Mouse (Mus musculus): ENCODE results near the gene Zfp385b. TPM values are rescaled to one million over a fixed set of nuclear protein-coding genes. Genes with fewer than 3 reads are reported as not detected.

The Zfp385b gene
- polyA plus RNA-seq, 1 experiment from 2014 or later, result 2.5 TPM

DNA sequence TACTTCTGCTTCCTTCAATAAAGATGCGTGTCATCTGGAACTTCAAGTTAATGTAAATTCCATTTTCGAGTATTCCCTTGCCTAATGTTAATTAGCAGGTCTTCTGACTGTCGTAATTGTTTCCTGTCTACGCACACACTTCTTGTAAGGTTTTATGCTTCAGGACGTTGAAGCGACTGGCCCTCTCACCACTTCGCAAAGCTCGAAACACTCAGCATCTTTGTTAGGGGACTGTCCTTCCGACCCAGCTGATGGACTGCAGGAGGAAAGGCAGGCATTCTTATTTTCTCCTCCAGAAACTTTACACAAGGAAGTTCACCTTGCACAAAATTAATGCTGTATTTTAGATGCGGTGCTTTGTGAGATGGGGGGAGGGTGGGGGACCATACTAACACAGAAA, 400.0 kb downstream of the Zfp385b start:
- Histone ChIP-seq H3K9ac (ENCODE audit: low read depth, low read length) (no peak overlapping the region), H3K4me1 (replicated peaks; ENCODE audit: control insufficient read depth, insufficient read depth, low read length) (no peaks in the 10 kb centered on the region), H3K9me3 (ENCODE audit: control insufficient read depth, low read length) (no peaks in the 10 kb centered on the region), H3K27me3 (ENCODE audit: control insufficient read depth, insufficient read depth, low read length) (no peaks in the 10 kb centered on the region), H3K27ac (ENCODE audit: low read depth, low read length) (no peak overlapping the region), H3K4me2 (replicated peaks; ENCODE audit: low read depth, low read length) (no peak overlapping the region), H3K36me3 (ENCODE audit: control insufficient read depth, insufficient read depth, low read length) (no peaks in the 10 kb centered on the region), H3K4me3 (ENCODE audit: low read depth, low read length) (no peak overlapping the region)
- WGBS, result 73% methylated on average over 10 of the region's 10 CpGs
- DNase-seq (ENCODE audit: low spot score) (no peak), ATAC-seq (ENCODE audit: low FRiP score) (no peak)

DNA sequence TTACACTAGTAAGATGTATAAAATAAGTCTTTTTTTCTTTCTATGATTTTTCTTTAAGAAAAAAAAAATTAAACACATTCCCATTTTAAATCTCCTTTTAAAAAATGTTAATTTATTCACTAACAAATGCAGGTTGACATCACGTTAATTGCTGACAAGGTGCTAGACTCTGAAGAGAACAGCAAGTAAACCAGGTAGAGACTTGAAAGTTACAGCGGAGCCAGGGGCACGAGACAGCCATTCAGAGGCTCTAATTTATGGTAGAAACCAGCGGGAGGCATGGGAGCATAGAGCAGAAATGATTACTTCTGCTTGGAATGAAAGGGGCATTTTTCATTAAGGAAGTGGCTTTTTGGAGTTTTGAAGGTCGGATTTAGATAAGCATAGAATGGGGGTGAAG, 401.4 kb downstream of the Zfp385b start:
- no peak overlapping the region for H3K4me2 ChIP-seq (replicated peaks; ENCODE audit: low read depth, low read length)
- H3K36me3 ChIP-seq (ENCODE audit: control insufficient read depth, insufficient read depth, low read length), result no peaks in the 10 kb centered on the region
- H3K9me3 ChIP-seq (ENCODE audit: control insufficient read depth, low read length), result no peaks in the 10 kb centered on the region
- H3K9ac ChIP-seq (ENCODE audit: low read depth, low read length), result no peak overlapping the region
- no peaks in the 10 kb centered on the region for H3K4me1 ChIP-seq (replicated peaks; ENCODE audit: control insufficient read depth, insufficient read depth, low read length)
- DNase-seq (ENCODE audit: low spot score) (no peak), ATAC-seq (ENCODE audit: low FRiP score) (no peak)
- no peak overlapping the region for H3K4me3 ChIP-seq (ENCODE audit: low read depth, low read length)
- 61% methylated on average over 5 of the region's 5 CpGs for WGBS
- H3K27ac ChIP-seq (ENCODE audit: low read depth, low read length), result no peak overlapping the region
- H3K27me3 ChIP-seq (ENCODE audit: control insufficient read depth, insufficient read depth, low read length), result no peaks in the 10 kb centered on the region

DNA sequence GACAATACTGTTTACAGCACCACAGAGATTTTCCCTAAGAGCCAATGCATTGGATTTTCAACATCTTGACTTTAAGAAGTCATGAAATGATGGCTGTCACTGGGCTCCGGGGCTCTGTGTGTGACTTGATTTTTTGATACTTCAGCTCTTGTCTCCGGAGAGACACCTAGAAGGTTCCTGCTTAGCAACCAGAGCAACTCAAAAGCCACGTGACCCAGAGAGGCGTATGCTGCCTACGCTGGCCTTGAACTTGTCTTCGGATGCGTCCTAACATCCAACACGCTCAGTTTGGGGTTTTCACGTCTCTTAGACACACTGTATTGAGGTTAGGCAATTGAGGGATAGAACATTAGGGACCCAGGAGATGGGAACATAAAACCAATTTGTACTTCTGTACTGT, 407.3 kb downstream of the Zfp385b start:
- DNase-seq (ENCODE audit: low spot score) (no peak), ATAC-seq (ENCODE audit: low FRiP score) (no peak)
- 85% methylated on average over 9 of the region's 9 CpGs for WGBS
- no peaks in the 10 kb centered on the region for H3K4me1 ChIP-seq (replicated peaks; ENCODE audit: control insufficient read depth, insufficient read depth, low read length)
- no peaks in the 10 kb centered on the region for H3K36me3 ChIP-seq (ENCODE audit: control insufficient read depth, insufficient read depth, low read length)
- no peaks in the 10 kb centered on the region for H3K27me3 ChIP-seq (ENCODE audit: control insufficient read depth, insufficient read depth, low read length)
- H3K4me2 ChIP-seq (replicated peaks; ENCODE audit: low read depth, low read length), result no peak overlapping the region
- H3K9ac ChIP-seq (ENCODE audit: low read depth, low read length), result no peak overlapping the region
- no peaks in the 10 kb centered on the region for H3K9me3 ChIP-seq (ENCODE audit: control insufficient read depth, low read length)
- H3K27ac ChIP-seq (ENCODE audit: low read depth, low read length), result no peak overlapping the region
- no peak overlapping the region for H3K4me3 ChIP-seq (ENCODE audit: low read depth, low read length)

DNA sequence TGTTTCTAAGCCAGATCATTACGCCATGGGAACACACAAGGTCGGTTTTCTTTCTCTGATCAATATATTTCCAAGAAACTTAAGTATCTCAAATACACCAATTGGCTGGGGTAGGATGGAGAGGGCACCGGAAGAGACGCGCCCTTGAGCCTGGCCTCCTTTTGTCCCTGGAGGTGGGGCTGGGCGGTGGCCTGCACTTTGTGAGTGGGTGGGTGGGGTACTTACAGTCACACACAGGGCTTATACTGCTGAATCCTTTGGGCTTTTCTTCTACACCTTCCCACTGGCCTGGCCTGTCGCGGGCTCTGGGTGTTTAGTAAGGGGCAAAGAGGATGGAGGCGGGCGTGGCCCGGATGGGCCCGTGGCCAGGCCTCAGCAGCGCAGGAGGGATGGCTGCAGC, 407.8 kb downstream of the Zfp385b start:
- ATAC-seq (ENCODE audit: low FRiP score) (no peak), DNase-seq (ENCODE audit: low spot score) (no peak)
- no peak overlapping the region for H3K4me2 ChIP-seq (replicated peaks; ENCODE audit: low read depth, low read length)
- WGBS, result 84% methylated on average over 13 of the region's 13 CpGs
- H3K4me3 ChIP-seq (ENCODE audit: low read depth, low read length), result no peak overlapping the region
- H3K36me3 ChIP-seq (ENCODE audit: control insufficient read depth, insufficient read depth, low read length), result no peaks in the 10 kb centered on the region
- H3K27me3 ChIP-seq (ENCODE audit: control insufficient read depth, insufficient read depth, low read length), result no peaks in the 10 kb centered on the region
- H3K9me3 ChIP-seq (ENCODE audit: control insufficient read depth, low read length), result no peaks in the 10 kb centered on the region
- no peak overlapping the region for H3K9ac ChIP-seq (ENCODE audit: low read depth, low read length)
- no peak overlapping the region for H3K27ac ChIP-seq (ENCODE audit: low read depth, low read length)
- no peaks in the 10 kb centered on the region for H3K4me1 ChIP-seq (replicated peaks; ENCODE audit: control insufficient read depth, insufficient read depth, low read length)

DNA sequence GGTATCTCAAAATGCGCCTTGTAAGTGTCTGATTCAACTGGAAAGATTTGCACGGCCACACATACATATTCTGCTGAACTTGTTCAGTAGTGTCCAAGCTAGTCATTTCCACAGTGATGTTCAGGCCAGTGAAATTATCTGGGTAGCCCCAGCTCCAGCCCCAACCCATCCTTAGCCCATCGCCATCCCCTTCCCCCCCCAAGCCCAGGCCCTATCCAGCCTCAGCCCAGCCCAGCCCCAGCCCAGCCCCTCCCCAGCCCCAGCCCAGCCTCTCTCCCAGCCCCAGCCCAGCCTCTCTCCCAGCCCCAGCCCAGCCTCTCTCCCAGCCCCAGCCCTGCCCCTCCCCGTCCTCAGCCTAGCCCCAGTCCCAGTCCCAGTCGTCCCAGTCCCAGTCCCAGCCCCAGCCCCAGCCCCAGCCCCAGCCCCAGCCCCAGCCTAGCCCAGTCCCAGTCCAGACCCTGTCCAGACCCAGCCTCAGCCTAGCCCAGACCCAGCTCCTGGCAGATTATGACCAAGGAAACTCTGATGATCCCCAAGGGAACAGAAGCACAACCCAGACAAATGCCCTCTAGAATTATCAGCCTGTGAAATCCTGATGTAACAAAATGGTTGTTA, 409.8 kb downstream of the Zfp385b start:
- Histone ChIP-seq H3K27me3 (ENCODE audit: control insufficient read depth, insufficient read depth, low read length) (no peaks in the 10 kb centered on the region), H3K9me3 (ENCODE audit: control insufficient read depth, low read length) (no peaks in the 10 kb centered on the region), H3K4me1 (replicated peaks; ENCODE audit: control insufficient read depth, insufficient read depth, low read length) (no peaks in the 10 kb centered on the region), H3K4me2 (replicated peaks; ENCODE audit: low read depth, low read length) (no peak overlapping the region), H3K36me3 (ENCODE audit: control insufficient read depth, insufficient read depth, low read length) (no peaks in the 10 kb centered on the region), H3K27ac (ENCODE audit: low read depth, low read length) (no peak overlapping the region), H3K4me3 (ENCODE audit: low read depth, low read length) (no peak overlapping the region), H3K9ac (ENCODE audit: low read depth, low read length) (no peak overlapping the region)
- 52% methylated on average over 5 of the region's 5 CpGs for WGBS
- DNase-seq (ENCODE audit: low spot score), result no peak
- ATAC-seq (ENCODE audit: low FRiP score), result peak; percentile 64

DNA sequence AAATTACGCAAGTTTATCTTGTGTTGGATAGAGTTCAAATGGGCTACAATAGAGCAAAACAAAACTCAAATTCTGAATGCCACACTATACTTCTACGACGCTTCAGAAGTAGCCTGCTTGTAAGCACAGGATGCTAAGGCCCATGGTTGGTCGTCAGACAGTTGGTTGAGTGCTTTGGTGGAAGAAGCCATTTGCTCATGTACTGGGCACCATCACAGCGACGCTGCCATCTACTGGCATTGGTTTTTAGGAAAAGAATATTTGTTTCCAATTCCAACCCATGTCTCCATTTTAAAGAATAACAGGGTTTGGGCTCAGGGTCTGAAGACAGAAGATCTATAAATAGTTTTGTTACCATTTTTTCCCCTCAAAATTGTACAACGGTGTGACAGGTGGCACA, 410.5 kb downstream of the Zfp385b start:
- no peak overlapping the region for H3K9ac ChIP-seq (ENCODE audit: low read depth, low read length)
- H3K4me2 ChIP-seq (replicated peaks; ENCODE audit: low read depth, low read length), result no peak overlapping the region
- no peak overlapping the region for H3K4me3 ChIP-seq (ENCODE audit: low read depth, low read length)
- no peaks in the 10 kb centered on the region for H3K9me3 ChIP-seq (ENCODE audit: control insufficient read depth, low read length)
- 68% methylated on average over 7 of the region's 7 CpGs for WGBS
- DNase-seq (ENCODE audit: low spot score) (peak; percentile 16), ATAC-seq (ENCODE audit: low FRiP score) (no peak)
- no peaks in the 10 kb centered on the region for H3K27me3 ChIP-seq (ENCODE audit: control insufficient read depth, insufficient read depth, low read length)
- no peak overlapping the region for H3K27ac ChIP-seq (ENCODE audit: low read depth, low read length)
- H3K4me1 ChIP-seq (replicated peaks; ENCODE audit: control insufficient read depth, insufficient read depth, low read length), result no peaks in the 10 kb centered on the region
- H3K36me3 ChIP-seq (ENCODE audit: control insufficient read depth, insufficient read depth, low read length), result no peaks in the 10 kb centered on the region

DNA sequence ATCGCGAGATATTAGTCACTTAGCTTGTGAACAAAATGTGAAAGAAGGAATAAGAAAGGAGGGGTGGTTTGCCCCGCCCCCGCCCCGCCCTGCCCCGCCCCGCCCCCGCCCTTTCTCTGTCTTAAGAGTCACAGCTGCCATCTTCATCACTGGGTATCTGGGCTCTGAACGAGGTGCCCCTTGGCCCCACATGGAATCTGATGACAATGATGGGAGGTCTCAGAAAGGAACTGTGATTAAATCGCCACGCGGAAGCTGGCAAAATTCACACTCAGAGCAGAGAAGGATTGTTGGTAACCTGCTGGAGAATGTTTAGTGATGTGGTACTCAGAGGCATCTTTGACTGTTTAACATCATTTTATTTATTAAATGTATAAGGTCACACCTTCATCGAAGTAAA, 417.1 kb downstream of the Zfp385b start:
- no peaks in the 10 kb centered on the region for H3K36me3 ChIP-seq (ENCODE audit: control insufficient read depth, insufficient read depth, low read length)
- no peaks in the 10 kb centered on the region for H3K4me1 ChIP-seq (replicated peaks; ENCODE audit: control insufficient read depth, insufficient read depth, low read length)
- no peaks in the 10 kb centered on the region for H3K9me3 ChIP-seq (ENCODE audit: control insufficient read depth, low read length)
- H3K4me2 ChIP-seq (replicated peaks; ENCODE audit: low read depth, low read length), result peak overlapping the region; percentile 35
- no peak overlapping the region for H3K4me3 ChIP-seq (ENCODE audit: low read depth, low read length)
- H3K9ac ChIP-seq (ENCODE audit: low read depth, low read length), result no peak overlapping the region
- ATAC-seq (ENCODE audit: low FRiP score) (peak; percentile 57), DNase-seq (ENCODE audit: low spot score) (peak; percentile 10)
- WGBS, result 26% methylated on average over 13 of the region's 13 CpGs
- no peaks in the 10 kb centered on the region for H3K27me3 ChIP-seq (ENCODE audit: control insufficient read depth, insufficient read depth, low read length)
- no peak overlapping the region for H3K27ac ChIP-seq (ENCODE audit: low read depth, low read length)

DNA sequence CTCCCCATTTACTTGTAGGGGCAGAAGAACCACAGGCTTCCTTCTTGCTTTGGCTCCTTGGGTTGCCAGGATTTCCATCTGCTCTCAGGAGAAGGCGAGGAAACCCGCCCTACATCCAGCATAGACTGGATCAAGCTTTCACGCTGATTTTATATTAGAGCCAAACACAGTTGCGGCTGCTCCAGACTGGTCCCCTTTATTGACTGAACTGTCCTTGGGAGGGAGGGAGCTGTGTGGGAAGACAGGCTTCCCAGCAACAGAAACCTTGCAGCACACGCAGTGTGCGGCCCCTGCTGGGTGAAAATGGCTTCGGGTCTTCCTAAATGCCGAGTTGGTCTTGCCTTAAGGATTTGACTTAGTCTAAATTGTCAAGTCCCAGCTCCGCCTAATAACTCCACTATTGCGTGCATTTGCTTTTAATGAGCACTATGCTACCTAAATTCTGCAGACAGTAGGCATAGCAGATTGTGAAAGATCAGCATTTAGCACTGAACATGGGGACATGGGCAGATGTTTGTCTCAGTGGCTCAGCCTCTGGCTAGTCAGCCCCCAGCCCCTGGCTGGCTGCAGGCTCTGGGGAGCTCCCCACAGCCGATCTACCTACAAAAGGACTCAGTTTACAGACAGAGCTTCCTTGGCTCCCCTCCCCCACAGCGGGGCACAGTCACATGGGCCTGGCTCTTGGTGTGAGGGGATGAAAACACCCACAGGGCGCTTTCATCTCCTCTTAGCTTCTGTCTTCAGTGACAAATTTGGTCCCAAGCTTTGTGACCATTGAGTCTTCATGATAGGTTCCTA, 417.8 kb downstream of the Zfp385b start:
- Histone ChIP-seq H3K4me2 (replicated peaks; ENCODE audit: low read depth, low read length) (peak overlapping the region; percentile 35), H3K9ac (ENCODE audit: low read depth, low read length) (no peak overlapping the region), H3K9me3 (ENCODE audit: control insufficient read depth, low read length) (no peaks in the 10 kb centered on the region), H3K4me1 (replicated peaks; ENCODE audit: control insufficient read depth, insufficient read depth, low read length) (no peaks in the 10 kb centered on the region), H3K4me3 (ENCODE audit: low read depth, low read length) (peak overlapping the region; percentile 3; the same call in 1 of the 2 replicates), H3K36me3 (ENCODE audit: control insufficient read depth, insufficient read depth, low read length) (no peaks in the 10 kb centered on the region), H3K27ac (ENCODE audit: low read depth, low read length) (no peak overlapping the region), H3K27me3 (ENCODE audit: control insufficient read depth, insufficient read depth, low read length) (no peaks in the 10 kb centered on the region)
- DNase-seq (ENCODE audit: low spot score) (peak; percentile 57), ATAC-seq (ENCODE audit: low FRiP score) (peak; percentile 77)
- 6% methylated on average over 13 of the region's 13 CpGs for WGBS

DNA sequence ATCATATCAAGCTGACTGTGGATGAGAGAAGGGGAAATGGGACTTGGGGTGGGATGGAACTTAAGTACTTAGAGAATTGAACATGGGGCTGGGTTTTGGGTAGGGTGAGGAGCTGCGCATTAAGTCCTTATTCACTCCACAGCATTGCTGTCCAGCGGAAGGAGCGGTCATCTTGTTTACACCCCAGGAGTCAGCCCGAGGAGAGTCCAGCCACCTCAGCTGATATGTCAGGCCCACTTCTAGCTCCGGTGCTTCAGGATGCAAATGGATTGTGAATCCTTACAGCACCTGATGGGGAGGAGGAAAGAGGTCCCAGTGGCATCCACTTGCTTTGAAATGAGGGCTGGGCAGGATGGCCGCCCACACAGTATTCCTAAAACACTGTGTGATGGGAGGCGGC, 425.6 kb downstream of the Zfp385b start:
- no peaks in the 10 kb centered on the region for H3K4me1 ChIP-seq (replicated peaks; ENCODE audit: control insufficient read depth, insufficient read depth, low read length)
- no peak overlapping the region for H3K4me2 ChIP-seq (replicated peaks; ENCODE audit: low read depth, low read length)
- no peak overlapping the region for H3K9ac ChIP-seq (ENCODE audit: low read depth, low read length)
- 93% methylated on average over 7 of the region's 7 CpGs for WGBS
- no peaks in the 10 kb centered on the region for H3K9me3 ChIP-seq (ENCODE audit: control insufficient read depth, low read length)
- DNase-seq (ENCODE audit: low spot score), result no peak
- H3K27me3 ChIP-seq (ENCODE audit: control insufficient read depth, insufficient read depth, low read length), result no peaks in the 10 kb centered on the region
- no peak for ATAC-seq (ENCODE audit: low FRiP score)
- H3K4me3 ChIP-seq (ENCODE audit: low read depth, low read length), result no peak overlapping the region
- H3K27ac ChIP-seq (ENCODE audit: low read depth, low read length), result no peak overlapping the region
- H3K36me3 ChIP-seq (ENCODE audit: control insufficient read depth, insufficient read depth, low read length), result no peaks in the 10 kb centered on the region
